Mouse (Mus musculus): ENCODE data around the gene Ttc3.

- TF ChIP-seq CTCF (IDR thresholded peaks at IDR 0.05; ENCODE audit: low read depth) (no peak), EP300 (IDR thresholded peaks at IDR 0.05; ENCODE audit: low read depth) (no peak)
These were observed 118.9 kb downstream of the Ttc3 start for GRCm38 (mm10) chr16:94489326-94489725.
